Mouse (Mus musculus): ENCODE results near the gene Il9r. TPM values are rescaled to one million over a fixed set of nuclear protein-coding genes. Genes with fewer than 3 reads are reported as not detected.

The Il9r gene
- total and polyA plus RNA-seq, 3 experiments = 20.0 to 52.1 (median 47.5) TPM

DNA sequence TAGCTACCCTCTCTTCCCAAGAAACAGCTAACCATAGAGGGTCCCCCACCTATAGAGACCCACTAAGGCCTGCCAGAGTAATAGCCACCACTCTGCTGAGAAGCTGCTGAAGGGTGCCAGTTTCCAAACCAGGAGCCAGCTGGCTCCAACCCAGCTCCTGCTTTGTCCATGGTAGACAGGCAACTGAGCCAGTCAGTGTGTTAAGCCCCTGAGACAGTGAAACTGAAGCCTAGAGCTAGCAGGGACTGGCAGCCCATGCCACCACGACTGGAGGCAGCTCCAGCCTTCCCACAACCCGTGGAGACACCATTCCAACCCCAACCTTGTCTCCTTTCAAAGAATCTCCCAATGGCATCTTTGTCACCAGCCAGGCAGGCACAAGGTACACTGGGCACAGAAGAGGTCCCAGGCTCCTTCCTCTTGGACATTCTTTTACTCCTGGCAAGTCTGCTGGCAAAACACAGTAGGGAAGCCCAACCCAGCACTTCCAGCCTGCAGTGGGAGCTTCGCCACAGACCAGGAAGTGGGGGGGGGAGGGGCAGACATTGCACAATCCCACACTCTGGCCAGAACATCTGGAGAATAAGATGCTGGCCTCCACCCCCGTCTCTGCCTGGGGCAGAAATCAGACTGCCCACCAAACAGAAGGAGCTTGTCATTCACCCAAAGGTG is 24.5 kb upstream of the Il9r start:
- no peak overlapping the region for H3K27ac ChIP-seq (ENCODE audit: insufficient read depth, low read depth)
- no peak for DNase-seq (ENCODE audit: extremely low read depth)
- no peak overlapping the region for H3K4me3 ChIP-seq (replicated peaks in 1 of 3; ENCODE audit: low read depth in 2 of 3, low read length in 2 of 3, poor library complexity in 1 of 3)
- TF ChIP-seq POLR2A (IDR thresholded peaks at IDR 0.05; ENCODE audit: low read depth, low read length) (no peak), ZMIZ1 (IDR thresholded peaks at IDR 0.05; ENCODE audit: low read depth, low read length) (no peak), POLR2AphosphoS2 (IDR thresholded peaks at IDR 0.05; ENCODE audit: low read depth, low read length) (no peak), USF2 (conservative IDR thresholded peaks at IDR 0.05; ENCODE audit: low read depth, low read length) (no peak), ELF1 (IDR thresholded peaks at IDR 0.05; ENCODE audit: low read depth, low read length) (peak; percentile 49), ZNF384 (IDR thresholded peaks at IDR 0.05; ENCODE audit: low read depth, low read length) (no peak), HCFC1 (IDR thresholded peaks at IDR 0.05; ENCODE audit: low read depth, low read length) (no peak), PAX5 (IDR thresholded peaks at IDR 0.05; ENCODE audit: low read length) (no peak), CHD2 (IDR thresholded peaks at IDR 0.05; ENCODE audit: low read length) (0 out of 2 replicates have a peak, but pooled peaks have one; percentile 19), MYC (IDR thresholded peaks at IDR 0.05; ENCODE audit: low read depth, low read length) (no peak), GABPA (IDR thresholded peaks at IDR 0.05; ENCODE audit: insufficient replicate concordance, low read depth, low read length) (no peak), BHLHE40 (IDR thresholded peaks at IDR 0.05; ENCODE audit: low read depth, low read length) (no peak), ZC3H11A (IDR thresholded peaks at IDR 0.05; ENCODE audit: low read depth, low read length) (no peak), KAT2A (IDR thresholded peaks at IDR 0.05; ENCODE audit: insufficient replicate concordance, low read length) (no peak)
- in situ Hi-C loops (cut with MboI; ENCODE audit: low pct_ligation_motif_present, low pct_unique_long_range_greater_than_20kb, low sequenced_read_pairs) = no loop called here
- no peak overlapping the region for H3K4me2 ChIP-seq (ENCODE audit: insufficient read depth, low read depth, poor library complexity, severe bottlenecking)
- dilution Hi-C loops (cut with MboI; ENCODE audit: extremely low pct_ligation_motif_present, extremely low pct_unique_long_range_greater_than_20kb, low sequenced_read_pairs) = no loop called here
- H3K4me1 ChIP-seq (ENCODE audit: control insufficient read depth in 1 of 2, insufficient read depth in 2 of 2) = peaks cover 12 to 72% of the 10 kb centered on the region in 2 experiments
- no peak overlapping the region for H3K9ac ChIP-seq (ENCODE audit: insufficient read depth, low read depth)
- peaks cover 3% of the 10 kb centered on the region for H3K9me3 ChIP-seq (replicated peaks; ENCODE audit: low read length)
- peaks cover 19% of the 10 kb centered on the region for H3K27me3 ChIP-seq (replicated peaks)
- H3K79me2 ChIP-seq (replicated peaks; ENCODE audit: control insufficient read depth, extremely low read depth, insufficient read depth, poor library complexity, severe bottlenecking) = no peaks in the 10 kb centered on the region
- H3K36me3 ChIP-seq (replicated peaks in 1 of 2; ENCODE audit: control insufficient read depth in 1 of 2, insufficient read depth in 1 of 2, low read length in 1 of 2) = peaks cover 10 to 24% of the 10 kb centered on the region in 2 experiments

DNA sequence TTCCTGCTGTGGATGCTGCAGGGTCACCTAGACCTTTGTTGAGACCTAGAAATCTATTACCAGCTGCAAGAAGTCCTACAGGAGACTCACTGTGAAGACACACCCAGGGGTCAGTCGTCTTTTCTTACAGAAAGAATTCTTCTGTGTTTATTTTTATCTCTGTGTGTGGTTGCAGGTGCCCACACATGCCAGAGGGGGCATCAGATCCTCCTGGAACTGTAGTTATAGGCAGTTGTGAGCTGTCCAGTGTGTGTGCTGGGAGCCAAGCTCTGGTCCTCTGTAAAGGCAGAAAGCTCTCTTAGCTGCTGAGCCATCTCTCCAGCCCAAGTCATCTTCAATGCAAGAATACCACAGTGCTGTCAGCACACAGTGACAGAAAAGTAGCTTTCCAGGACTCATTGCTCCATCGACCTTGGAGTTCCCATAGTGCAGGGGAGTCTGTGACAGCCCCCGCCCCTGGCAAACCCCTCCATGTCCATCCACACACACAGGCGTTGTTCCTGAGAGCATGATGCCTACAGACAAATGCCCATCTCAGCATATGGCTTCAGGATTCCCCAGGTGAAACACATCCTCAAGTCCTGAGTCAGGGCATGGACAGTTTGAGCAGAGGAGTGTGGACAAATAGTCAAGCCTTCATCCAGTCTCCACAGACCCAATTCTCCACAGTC is 23.4 kb upstream of the Il9r start:
- no peak for DNase-seq (ENCODE audit: extremely low read depth)
- no peak overlapping the region for H3K27ac ChIP-seq (ENCODE audit: insufficient read depth, low read depth)
- peaks cover 19% of the 10 kb centered on the region for H3K27me3 ChIP-seq (replicated peaks)
- H3K4me1 ChIP-seq (ENCODE audit: control insufficient read depth in 1 of 2, insufficient read depth in 2 of 2) = peaks cover 12 to 76% of the 10 kb centered on the region in 2 experiments
- H3K4me2 ChIP-seq (ENCODE audit: insufficient read depth, low read depth, poor library complexity, severe bottlenecking) = peak overlapping the region; percentile 89
- in situ Hi-C loops (cut with MboI; ENCODE audit: low pct_ligation_motif_present, low pct_unique_long_range_greater_than_20kb, low sequenced_read_pairs) (no loop called here), dilution Hi-C loops (cut with MboI; ENCODE audit: extremely low pct_ligation_motif_present, extremely low pct_unique_long_range_greater_than_20kb, low sequenced_read_pairs) (no loop called here)
- 0 out of 2 replicates have a peak, but pooled peaks have one; percentile 17 for TF ChIP-seq MXI1 (IDR thresholded peaks at IDR 0.05; ENCODE audit: low read depth, low read length)
- peak in 1 of 2 experiments; percentile 31; a peak in 2 of 4 replicates for TF ChIP-seq CTCF (conservative IDR thresholded peaks at IDR 0.05 in 1 of 2, IDR thresholded peaks at IDR 0.05 in 1 of 2; ENCODE audit: low read depth in 2 of 2, low read length in 2 of 2)
- no peak for TF ChIP-seq PAX5 (IDR thresholded peaks at IDR 0.05; ENCODE audit: low read length)
- 0 out of 2 replicates have a peak, but pooled peaks have one; percentile 7 for TF ChIP-seq SIN3A (IDR thresholded peaks at IDR 0.05; ENCODE audit: low read length)
- H3K9ac ChIP-seq (ENCODE audit: insufficient read depth, low read depth) = 0 out of 2 replicates have a peak overlapping the region, but pooled peaks have one; percentile 2
- H3K4me3 ChIP-seq (replicated peaks in 1 of 3; ENCODE audit: low read depth in 2 of 3, low read length in 2 of 3, poor library complexity in 1 of 3) = no peak overlapping the region
- peaks cover 0 to 24% of the 10 kb centered on the region in 2 experiments for H3K36me3 ChIP-seq (replicated peaks in 1 of 2; ENCODE audit: control insufficient read depth in 1 of 2, insufficient read depth in 1 of 2, low read length in 1 of 2)
- H3K9me3 ChIP-seq (replicated peaks; ENCODE audit: low read length) = peaks cover 3% of the 10 kb centered on the region
- H3K79me2 ChIP-seq (replicated peaks; ENCODE audit: control insufficient read depth, extremely low read depth, insufficient read depth, poor library complexity, severe bottlenecking) = no peaks in the 10 kb centered on the region
